Mouse (Mus musculus) limb, embryonic 14.5 days (tissue): Measurements from ENCODE around the gene 1700067P10Rik. TPM values are rescaled to one million over a fixed set of nuclear protein-coding genes. Genes with fewer than 3 reads are reported as not detected.

Experiments used
- ATAC-seq: fragments of 200-750 bp; cut with Nextera tagmentation; 2 replicates; pipeline ENCODE4 v1.8.0; 2017; ENCODE audit warnings: low read depth, moderate number of reproducible peaks, moderate TSS enrichment; ENCODE audit not compliant: low FRiP score
- DNase-seq: peaks from one replicate; pipeline ENCODE4 v3.0.0-alpha.2; 2015; ENCODE audit warnings: low spot score
- H3K27ac ChIP-seq: fragments of 300-500 bp; sonication (generic); replicated peaks from 2 replicates; pipeline ENCODE4 v1.5.1; 2014; ENCODE audit warnings: low read depth, mild to moderate bottlenecking, low read length, moderate library complexity, mixed read lengths
- H3K27me3 ChIP-seq: fragments of 300-500 bp; sonication (generic); 2 replicates; pipeline ENCODE4 v1.6.1; 2014; ENCODE audit warnings: low read length, mixed read lengths; ENCODE audit not compliant: control insufficient read depth, insufficient read depth
- H3K36me3 ChIP-seq: fragments of 300-500 bp; sonication (generic); 2 replicates; pipeline ENCODE4 v1.6.1; 2014; ENCODE audit warnings: mild to moderate bottlenecking, low read length, moderate library complexity, mixed read lengths; ENCODE audit not compliant: control insufficient read depth, insufficient read depth
- H3K4me1 ChIP-seq: fragments of 300-500 bp; sonication (generic); 2 replicates; pipeline ENCODE4 v1.6.1; 2014; ENCODE audit warnings: antibody characterized with exemption, low read length, mixed read lengths; ENCODE audit not compliant: control insufficient read depth, insufficient read depth
- H3K4me2 ChIP-seq: fragments of 300-500 bp; sonication (generic); replicated peaks from 2 replicates; pipeline ENCODE4 v1.6.1; 2014; ENCODE audit warnings: low read depth, mild to moderate bottlenecking, low read length, moderate library complexity; ENCODE audit not compliant: severe bottlenecking
- H3K4me3 ChIP-seq: fragments of 300-500 bp; sonication (generic); replicated peaks from 2 replicates; pipeline ENCODE4 v1.5.1; 2014; ENCODE audit warnings: low read length
- H3K9ac ChIP-seq: fragments of 300-500 bp; sonication (generic); 2 replicates; pipeline ENCODE4 v1.6.1; 2014; ENCODE audit warnings: mild to moderate bottlenecking, low read depth, low read length, moderate library complexity; ENCODE audit not compliant: severe bottlenecking
- H3K9me3 ChIP-seq: fragments of 300-500 bp; sonication (generic); 2 replicates; pipeline ENCODE4 v1.6.1; 2016; ENCODE audit warnings: low read length; ENCODE audit not compliant: control insufficient read depth
- POLR2A ChIP-seq: fragments of 200-500 bp; IDR thresholded peaks from 2 replicates; pipeline ENCODE4 v1.8.0; 2012; ENCODE audit warnings: inconsistent platforms, mild to moderate bottlenecking, moderate library complexity, borderline replicate concordance; ENCODE audit not compliant: insufficient read depth, insufficient read length; ENCODE audit errors: extremely low read depth
- WGBS: fragments of 180-500 bp; shearing (Covaris S2); extraction: QIAGEN DNeasy Blood & Tissue Kit; methylation state at CpG from one replicate; pipeline ENCODE4 v1.1.7; 2014; 5-methylcytosine and 5-hydroxymethylcytosine counted together
- polyA plus RNA-seq, 2 experiments: library from polyadenylated mRNA; depleted of rRNA in 1 of 2; stranded (reverse) in 1 of 2; unstranded in 1 of 2; fragments of >200 nt; fragmentation: Nextera tagmentation in 1 of 2; extraction: Ambion mirVana in 1 of 2; gene quantifications; 2 replicates each; pipeline versions ENCODE4 v1.2.1 to v1.2.3; 2012 to 2014

1700067P10Rik gene
- polyA plus RNA-seq, 2 experiments: 0.08 TPM; not detected in 1

DNA sequence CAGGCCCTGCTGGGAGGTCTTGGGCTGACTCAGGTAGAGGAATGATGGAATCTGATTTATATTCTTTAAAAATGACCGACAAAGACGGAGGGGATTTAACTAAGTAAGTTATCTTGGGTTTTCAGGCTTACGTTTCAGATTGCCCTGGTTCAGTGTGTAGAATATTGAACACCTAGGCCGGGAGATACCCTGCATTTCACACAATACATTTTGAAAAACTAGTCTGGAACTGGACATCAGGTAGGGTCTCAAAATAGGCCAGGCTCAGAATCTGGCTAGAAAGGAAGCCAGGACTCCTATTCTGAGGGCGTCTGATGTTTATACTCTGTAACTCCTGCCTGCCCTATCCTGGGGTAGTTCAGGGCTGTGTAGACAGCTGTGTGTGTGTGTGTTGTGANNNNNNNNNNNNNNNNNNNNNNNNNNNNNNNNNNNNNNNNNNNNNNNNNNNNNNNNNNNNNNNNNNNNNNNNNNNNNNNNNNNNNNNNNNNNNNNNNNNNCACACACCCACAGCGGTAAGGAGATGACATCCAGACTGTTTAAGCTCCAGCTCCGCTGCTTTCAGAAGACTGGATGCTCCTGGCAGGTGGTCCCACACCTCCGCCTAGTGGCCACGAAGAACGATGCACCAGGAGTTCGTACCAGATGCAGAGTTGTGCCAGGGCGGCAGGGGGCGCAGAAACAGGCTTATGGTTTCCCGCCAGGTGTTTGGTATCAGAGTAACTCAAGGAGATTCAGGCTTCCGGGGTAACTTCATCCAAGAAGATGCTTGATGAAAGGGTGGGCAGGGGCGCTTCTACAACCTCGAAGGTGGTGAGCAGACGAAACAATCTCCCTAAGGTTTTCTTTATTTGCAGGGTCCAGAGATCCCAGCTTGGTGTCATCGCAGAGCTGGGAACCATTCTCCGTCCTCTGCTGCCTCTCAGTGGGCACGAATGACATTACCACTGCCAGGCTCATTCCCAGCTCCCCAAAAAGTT, 11.6 kb downstream of the 1700067P10Rik start:
- H3K27ac ChIP-seq: no peak overlapping the region
- no peak for TF ChIP-seq POLR2A
- WGBS: 14% methylated on average over 20 of the region's 21 CpGs
- H3K9ac ChIP-seq: no peak overlapping the region
- peak; percentile 82 for ATAC-seq
- no peaks in the 10 kb centered on the region for H3K36me3 ChIP-seq
- DNase-seq: peak; percentile 80
- H3K4me2 ChIP-seq: peak overlapping the region; percentile 53
- peaks cover 35% of the 10 kb centered on the region for H3K4me1 ChIP-seq
- H3K27me3 ChIP-seq: peaks cover 28% of the 10 kb centered on the region
- H3K4me3 ChIP-seq: peak overlapping the region; percentile 23
- no peaks in the 10 kb centered on the region for H3K9me3 ChIP-seq

GRCm38 (mm10) chr17:48107333-48107732, 18.2 kb downstream of the 1700067P10Rik start:
- WGBS: 61% methylated on average over 4 of the region's 4 CpGs
- ATAC-seq (no peak), DNase-seq (no peak)
- Histone ChIP-seq H3K4me1 (no peaks in the 10 kb centered on the region), H3K27ac (no peak overlapping the region), H3K4me3 (no peak overlapping the region), H3K4me2 (no peak overlapping the region), H3K9ac (no peak overlapping the region), H3K27me3 (no peaks in the 10 kb centered on the region), H3K36me3 (no peaks in the 10 kb centered on the region), H3K9me3 (no peaks in the 10 kb centered on the region)
- no peak for TF ChIP-seq POLR2A

DNA sequence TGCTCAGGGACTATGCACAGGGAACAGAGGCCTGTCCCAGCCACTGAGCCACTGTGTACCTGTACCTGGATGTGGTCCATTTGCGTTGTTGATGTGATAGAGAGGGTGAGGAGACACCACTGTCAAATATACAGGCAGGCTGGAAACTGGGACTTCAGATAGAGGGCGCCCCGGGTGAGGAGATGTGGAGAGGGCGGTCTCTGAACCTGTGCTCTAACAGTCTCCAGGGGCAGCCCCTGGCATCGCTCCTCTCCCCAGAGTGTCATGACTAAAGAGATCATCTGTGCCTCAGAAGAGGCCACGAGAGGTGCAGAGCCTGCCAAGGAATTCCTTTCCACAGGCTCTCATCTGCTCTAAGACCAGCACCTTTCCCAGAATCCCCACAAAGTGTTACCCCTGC, 18.7 kb downstream of the 1700067P10Rik start:
- Histone ChIP-seq H3K36me3 (no peaks in the 10 kb centered on the region), H3K27me3 (no peaks in the 10 kb centered on the region), H3K4me3 (no peak overlapping the region), H3K9ac (no peak overlapping the region), H3K9me3 (no peaks in the 10 kb centered on the region), H3K27ac (no peak overlapping the region), H3K4me2 (no peak overlapping the region), H3K4me1 (no peaks in the 10 kb centered on the region)
- no peak for ATAC-seq
- no peak for DNase-seq
- 50% methylated on average over 6 of the region's 6 CpGs for WGBS
- no peak for TF ChIP-seq POLR2A

DNA sequence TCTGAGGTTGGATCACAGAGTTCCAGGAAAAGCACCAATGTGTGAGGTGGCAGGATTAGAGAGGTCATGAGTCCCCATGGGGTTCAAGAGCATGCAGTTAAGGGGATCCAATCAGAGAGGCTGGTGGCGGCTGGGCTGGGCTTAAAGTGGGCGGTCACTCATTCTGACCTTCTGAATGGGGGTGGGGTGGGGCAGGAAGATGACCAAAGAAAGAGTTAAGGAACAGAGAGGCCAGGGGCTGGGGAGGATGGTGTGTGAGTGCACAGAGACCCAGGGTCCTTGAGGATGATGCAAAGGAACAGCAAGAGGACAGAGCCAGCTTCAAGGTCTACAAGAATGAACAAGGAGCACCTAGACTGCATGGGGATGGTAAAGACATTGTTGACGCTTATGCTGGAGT, 19.4 kb downstream of the 1700067P10Rik start:
- 79% methylated on average over 3 of the region's 3 CpGs for WGBS
- H3K36me3 ChIP-seq: no peaks in the 10 kb centered on the region
- DNase-seq (no peak), ATAC-seq (no peak)
- no peaks in the 10 kb centered on the region for H3K4me1 ChIP-seq
- no peaks in the 10 kb centered on the region for H3K27me3 ChIP-seq
- H3K4me2 ChIP-seq: no peak overlapping the region
- no peaks in the 10 kb centered on the region for H3K9me3 ChIP-seq
- no peak overlapping the region for H3K27ac ChIP-seq
- TF ChIP-seq POLR2A: no peak
- no peak overlapping the region for H3K9ac ChIP-seq
- H3K4me3 ChIP-seq: no peak overlapping the region

DNA sequence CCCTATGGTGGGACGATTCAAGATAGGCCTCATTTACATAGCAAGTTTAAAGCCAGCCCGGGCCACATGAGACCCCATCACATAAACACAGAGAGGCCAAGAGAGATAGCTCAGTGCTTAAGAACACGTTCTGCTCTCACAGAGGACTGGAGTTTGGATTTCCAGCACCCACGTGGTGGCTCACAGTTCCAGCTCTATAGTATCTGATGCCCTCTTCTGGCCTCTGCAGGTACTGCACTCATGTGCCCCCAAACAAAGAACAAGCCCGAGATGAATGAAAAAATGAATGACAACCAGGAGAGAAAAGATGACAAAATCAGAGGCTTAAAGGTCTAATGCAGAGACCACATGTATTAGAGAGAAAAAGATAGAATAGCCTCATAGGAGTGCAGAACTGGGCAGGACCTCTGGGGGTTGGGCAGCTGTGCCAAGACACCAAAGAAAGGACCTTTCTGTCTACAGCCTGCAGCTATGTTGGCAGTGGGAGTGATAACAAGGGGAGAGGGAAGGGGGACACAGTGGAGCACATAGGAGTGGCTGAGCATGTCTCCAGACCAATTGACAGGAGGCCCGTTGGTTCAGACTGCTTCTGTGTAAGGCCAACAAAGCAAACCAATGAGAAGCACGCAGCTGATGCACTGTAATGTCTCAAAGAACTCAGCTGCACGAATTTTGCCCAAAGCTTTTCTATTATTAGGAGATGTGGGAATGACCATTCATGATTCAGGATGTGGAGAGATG, 21.6 kb downstream of the 1700067P10Rik start:
- DNase-seq (no peak), ATAC-seq (no peak)
- Histone ChIP-seq H3K4me2 (no peak overlapping the region), H3K4me1 (no peaks in the 10 kb centered on the region), H3K4me3 (no peak overlapping the region), H3K27ac (no peak overlapping the region), H3K27me3 (no peaks in the 10 kb centered on the region), H3K9me3 (no peaks in the 10 kb centered on the region), H3K36me3 (no peaks in the 10 kb centered on the region), H3K9ac (no peak overlapping the region)
- WGBS: 52% methylated on average over 8 of the region's 8 CpGs
- no peak for TF ChIP-seq POLR2A
